Mouse (Mus musculus) megakaryocyte progenitor cell, adult 5-6 weeks (primary cell): ENCODE results near the gene Luzp1. TPM values are rescaled to one million over a fixed set of nuclear protein-coding genes. Genes with fewer than 3 reads are reported as not detected.

Experiments used
- ATAC-seq: replicated peaks from 2 replicates; pipeline ENCODE4 v1.8.0; 2016; ENCODE audit warnings: mild to moderate bottlenecking, moderate TSS enrichment, inconsistent platforms; ENCODE audit not compliant: poor library complexity
- total RNA-seq, 2 experiments: library from RNA; stranded (forward) in 1 of 2; stranded (reverse) in 1 of 2; fragments of 157-497, 149-512 nt in 1 of 2; fragments of 200-1000 nt in 1 of 2; gene quantifications; 2 replicates each; pipeline versions ENCODE4 v1.2.3 to v1.2.4; 2015 to 2017

Gene Luzp1
- total RNA-seq, 2 experiments from 2014 or later = 2.3 to 3.4 TPM

- ATAC-seq = peak; percentile 72
Measured at GRCm38 (mm10) chr4:136462086-136462838, 7.3 kb upstream of the Luzp1 start, which contains the start of gene 6030445D17Rik. TSS of gene 6030445D17Rik (plus strand) at chr4:136462250.

- peak; percentile 70 for ATAC-seq
Measured at GRCm38 (mm10) chr4:136462839-136463178, 6.8 kb upstream of the Luzp1 start.

GRCm38 (mm10) chr4:136463436-136463835 lies 6.1 kb upstream of the Luzp1 start:
- ATAC-seq = no peak

DNA sequence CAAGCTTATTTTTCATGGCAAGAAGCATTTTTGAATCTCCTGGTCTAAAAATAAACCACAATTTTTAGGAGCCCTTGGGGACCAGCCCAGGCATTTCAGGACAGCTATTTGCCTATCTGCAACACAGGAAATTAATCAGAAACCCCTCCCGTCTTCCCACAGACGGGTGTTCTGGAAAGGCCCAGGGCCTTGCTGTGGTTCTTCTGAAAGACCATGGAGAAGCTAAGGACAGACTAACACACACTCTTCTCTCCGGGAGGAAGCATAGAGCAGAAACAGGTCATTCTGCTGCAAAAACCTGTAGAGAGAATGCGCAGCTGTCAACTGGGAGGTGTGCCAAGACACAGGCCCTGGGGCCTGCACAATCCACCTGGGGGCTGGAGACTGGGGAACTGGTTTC lies 3.3 kb upstream of the Luzp1 start:
- no peak for ATAC-seq

GRCm38 (mm10) chr4:136468553-136469327 lies 821 bp upstream of the Luzp1 start:
- ATAC-seq = peak; percentile 57

DNA sequence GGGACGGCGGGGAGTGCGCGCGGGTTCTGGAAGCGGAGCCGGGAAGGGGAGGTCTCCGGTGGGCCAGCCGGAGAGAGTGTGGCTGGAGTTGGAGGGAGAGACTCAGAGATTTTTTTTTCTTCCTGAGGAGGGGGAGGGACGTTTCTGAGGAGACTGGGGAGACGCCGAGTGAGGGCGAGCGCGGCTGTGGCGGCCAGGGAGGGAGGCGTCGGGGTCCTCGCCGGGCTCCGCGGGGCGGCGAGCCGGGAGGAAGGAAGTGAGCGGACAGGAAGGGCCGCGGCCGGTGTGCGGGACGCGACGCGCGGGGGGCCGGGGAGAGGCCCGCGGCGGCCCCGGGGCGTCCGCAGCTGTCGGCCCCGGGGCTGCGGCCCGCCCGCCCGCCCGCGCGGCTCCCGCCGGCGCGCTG lies 383 bp downstream of the Luzp1 start:
- no peak for ATAC-seq

GRCm38 (mm10) chr4:136470347-136471071 lies 948 bp downstream of the Luzp1 start:
- peak; percentile 32; the same call in 1 of the 2 replicates for ATAC-seq

- ATAC-seq = no peak
Measured at GRCm38 (mm10) chr4:136476692-136477091, 7.1 kb downstream of the Luzp1 start.

DNA sequence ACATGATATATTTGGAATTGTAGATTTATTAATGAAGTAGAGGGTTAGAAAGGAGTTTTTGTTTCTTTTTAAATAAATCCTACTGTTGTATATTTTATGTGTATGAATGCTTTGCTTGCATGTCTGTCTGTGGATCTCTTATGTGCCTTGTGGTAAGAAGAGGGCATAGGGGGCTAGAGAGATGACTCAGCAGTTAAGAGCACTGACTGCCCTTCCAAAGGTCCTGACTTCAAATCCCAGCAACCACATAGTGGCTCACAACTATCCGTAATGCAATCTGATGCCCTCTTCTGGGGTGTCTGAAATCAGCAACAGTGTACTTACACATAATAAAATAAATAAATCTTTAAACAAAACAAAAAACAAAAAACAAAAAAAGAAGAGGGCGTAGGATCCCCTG lies 17.0 kb downstream of the Luzp1 start:
- no peak for ATAC-seq

- no peak for ATAC-seq
Measured at GRCm38 (mm10) chr4:136495993-136496392, 26.4 kb downstream of the Luzp1 start.

DNA sequence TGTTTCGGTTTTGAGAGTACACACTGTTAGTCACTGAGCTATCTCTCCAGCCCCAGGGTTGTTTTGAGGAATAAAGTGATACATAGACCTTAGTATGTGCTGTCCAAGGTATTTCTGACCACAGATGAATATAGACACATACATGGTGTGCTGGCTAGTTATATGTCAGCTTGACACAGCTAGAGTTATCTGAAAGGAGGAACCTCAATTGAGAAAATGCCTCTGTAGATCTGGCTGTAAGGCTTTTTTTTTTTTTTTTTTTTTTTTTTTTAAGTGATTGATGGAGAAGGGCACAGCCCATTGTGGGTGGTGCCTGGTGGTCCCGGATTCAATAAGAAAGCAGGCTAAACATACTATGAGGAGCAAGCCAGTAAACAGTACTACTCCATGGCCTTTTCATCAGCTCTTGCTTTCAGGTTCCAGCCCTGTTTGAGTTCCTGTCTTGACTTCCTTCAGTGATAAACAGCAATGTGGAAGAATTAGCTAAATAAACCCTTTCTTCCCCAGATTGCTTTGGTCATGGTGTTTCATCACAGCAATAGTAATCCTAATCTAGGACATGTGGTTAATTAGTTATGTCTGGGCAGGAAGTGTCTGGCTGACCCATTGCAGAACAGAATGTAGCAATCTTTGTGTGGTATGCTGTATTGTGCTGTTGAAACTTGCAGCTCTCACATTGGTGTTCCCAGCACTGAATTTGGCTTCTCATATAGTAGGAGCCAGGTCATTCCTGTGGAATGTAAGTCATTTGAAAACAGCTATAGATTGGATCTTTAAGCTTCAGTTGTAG lies 36.1 kb downstream of the Luzp1 start:
- ATAC-seq = peak; percentile 98

DNA sequence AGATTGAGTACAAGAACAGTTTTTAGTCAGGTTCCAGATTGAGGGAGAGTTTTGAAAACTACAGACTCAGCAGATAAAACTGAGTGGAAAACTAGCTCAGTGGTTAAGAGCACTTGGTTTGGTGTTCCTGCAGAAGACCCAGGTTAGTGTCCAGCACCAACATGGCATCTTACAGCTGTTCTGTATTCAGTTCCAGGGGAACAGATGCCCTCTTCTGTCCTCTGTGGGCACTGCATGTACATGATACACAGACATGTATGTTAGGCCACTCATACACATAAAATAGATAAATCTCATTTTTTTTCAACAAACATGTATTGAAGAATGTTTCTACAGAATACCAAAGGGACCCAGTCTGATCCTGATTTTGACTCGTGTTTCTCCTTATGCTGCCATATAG lies 40.3 kb downstream of the Luzp1 start:
- peak; percentile 65 for ATAC-seq

- no peak; the same call in 1 of the 2 replicates for ATAC-seq
Measured at GRCm38 (mm10) chr4:136511708-136512107, 42.1 kb downstream of the Luzp1 start.

DNA sequence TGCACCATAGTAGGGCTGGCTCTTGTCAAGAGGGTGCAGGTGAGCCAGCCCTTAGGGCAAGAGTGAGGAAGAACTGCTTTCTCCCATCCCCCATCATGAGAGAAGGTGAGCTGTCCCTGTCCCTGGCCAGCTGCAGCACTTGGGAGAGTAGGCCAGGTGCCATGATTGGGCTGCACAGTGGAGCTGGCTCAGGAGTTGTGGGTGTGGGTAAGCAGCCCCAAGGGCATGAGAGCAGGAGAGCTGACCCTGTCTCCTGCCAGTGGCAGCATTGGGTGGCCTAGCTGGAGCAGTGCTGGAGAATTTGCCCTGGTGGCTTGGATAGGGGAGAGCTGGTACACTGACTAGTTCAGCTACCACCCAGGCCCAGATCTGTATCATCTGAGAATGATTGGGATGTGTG lies 43.3 kb downstream of the Luzp1 start:
- no peak for ATAC-seq

DNA sequence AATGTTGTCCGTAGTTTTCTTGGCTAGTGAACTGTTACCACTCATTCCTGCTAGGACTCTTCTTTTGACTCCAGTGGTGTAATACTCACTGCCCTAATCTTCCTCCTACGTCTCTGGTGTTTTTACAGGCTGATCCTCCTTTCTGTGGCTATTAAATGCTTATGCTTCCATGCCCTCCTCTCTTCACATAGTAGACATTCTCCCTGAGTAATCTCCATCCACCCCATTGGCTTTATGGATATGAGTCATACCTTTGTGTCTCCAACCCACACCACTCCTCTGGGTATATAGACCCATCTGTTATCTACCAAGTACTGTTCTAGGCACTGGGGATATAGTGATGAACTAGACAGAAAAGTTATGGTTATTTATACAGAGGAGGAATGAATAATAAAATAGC lies 48.6 kb downstream of the Luzp1 start:
- no peak for ATAC-seq

DNA sequence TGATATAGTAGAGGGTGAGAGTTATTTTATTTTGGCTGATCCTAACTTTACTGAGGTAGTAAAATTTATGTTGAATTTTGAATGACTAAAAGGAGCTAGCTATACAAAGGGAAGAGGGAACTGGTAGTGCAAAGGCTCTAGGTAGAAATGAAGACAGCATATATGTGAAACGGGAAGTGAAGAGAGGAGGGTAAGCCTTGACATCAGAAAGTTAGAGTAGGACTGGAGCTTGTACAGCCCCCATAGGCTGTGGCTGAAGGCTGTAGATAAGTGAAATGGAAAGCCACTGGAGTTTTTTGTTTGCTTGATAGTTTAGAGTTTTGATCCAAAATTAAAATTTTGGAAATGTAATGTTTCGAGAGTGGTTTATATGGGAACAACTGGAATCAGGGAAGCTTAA lies 49.0 kb downstream of the Luzp1 start:
- ATAC-seq = 0 out of 2 replicates have a peak, but pooled peaks have one; percentile 48

- no peak for ATAC-seq
Measured at GRCm38 (mm10) chr4:136519866-136520265, 50.3 kb downstream of the Luzp1 start.

DNA sequence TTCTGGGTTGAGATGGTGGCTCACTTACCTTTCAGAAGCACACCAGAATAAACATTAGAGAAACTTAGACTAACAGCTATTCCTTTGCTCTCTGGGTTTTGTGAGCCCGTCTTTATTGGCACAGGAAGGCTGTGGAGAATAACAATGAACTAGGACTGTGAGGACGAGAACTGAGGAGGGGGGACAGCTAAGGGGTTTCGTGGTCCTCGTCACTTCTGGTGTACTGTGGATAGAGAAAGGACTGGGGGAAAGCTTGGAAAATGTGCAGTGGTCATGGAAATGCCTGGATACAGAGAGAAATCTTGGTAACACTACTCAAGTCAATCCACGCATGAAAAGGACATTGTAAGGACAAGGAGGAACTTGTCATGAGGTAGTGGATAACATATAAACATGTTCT lies 52.3 kb downstream of the Luzp1 start:
- no peak for ATAC-seq

- ATAC-seq = peak; percentile 57
Measured at GRCm38 (mm10) chr4:136524309-136524708, 54.7 kb downstream of the Luzp1 start.

GRCm38 (mm10) chr4:136526412-136526811 lies 56.9 kb downstream of the Luzp1 start:
- peak; percentile 96 for ATAC-seq

DNA sequence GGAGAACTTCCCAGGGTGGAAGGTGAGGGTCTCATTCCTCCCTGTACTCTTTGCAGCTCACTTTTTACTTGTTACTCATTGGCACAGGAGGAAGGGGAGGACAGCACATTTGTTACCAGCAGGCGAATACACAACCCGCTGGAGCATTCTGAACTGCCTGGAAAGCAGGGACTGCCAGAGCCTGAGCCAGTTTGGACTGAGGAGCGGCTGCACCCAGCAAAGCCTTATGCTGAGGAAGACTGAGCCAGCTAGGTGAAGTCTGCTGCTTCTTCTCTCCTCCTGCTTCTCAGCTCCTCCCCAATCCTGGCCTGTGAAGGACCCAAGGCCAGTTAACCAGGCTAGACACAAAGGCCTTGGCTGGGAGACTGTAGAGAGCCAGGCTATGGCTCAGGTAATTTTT lies 75.6 kb downstream of the Luzp1 start:
- ATAC-seq = no peak
